Comparison of ENCODE assay signal across 22 mouse cellular contexts in the genomic region with DNA sequence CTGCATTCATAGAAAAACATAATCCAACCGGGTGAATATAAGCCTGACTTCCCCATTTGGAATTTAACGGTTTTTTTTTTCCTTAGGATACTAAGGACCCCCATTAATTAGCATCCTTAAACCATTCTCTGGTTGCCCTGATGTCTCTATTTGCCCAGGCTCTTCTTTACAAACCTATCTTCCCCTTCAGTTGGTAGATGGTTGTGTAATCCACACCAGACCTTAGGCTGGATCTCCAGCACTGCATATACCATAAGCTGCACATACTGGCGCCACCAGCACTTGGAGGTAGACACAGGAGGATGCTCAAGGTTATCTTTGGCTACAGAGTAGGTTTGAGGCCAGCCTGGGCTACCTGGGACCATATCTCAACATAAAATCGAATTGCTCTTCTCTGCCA.
DNase-seq lines count a peak whose midpoint lies in the region; ATAC-seq and TF ChIP-seq lines count a peak whose summit lies in the region.
"Had no signal": no experiment of that assay in that cellular context is flagged by ENCODE, and none has a peak within 500 bp of the region (broad histone marks: within the 10 kb centered on the region; RNA-seq: fewer than 3 reads in every experiment).

No protein-coding gene starts in this region.

- intact Hi-C loops in heart, adult 2 months (cut with DNase I): no loop called here
- intact Hi-C loops in gastrocnemius, postnatal 36 days (cut with DNase I): no loop called here

- H3K4me1 ChIP-seq in heart, adult 2 months (ENCODE audit: control insufficient read depth, insufficient read depth, low read length): no peaks in the 10 kb centered on the region
- H3K4me1 ChIP-seq: embryonic facial prominence, embryonic 10.5 days; embryonic facial prominence, embryonic 12.5 days; forebrain, embryonic 13.5 days; forebrain, embryonic 15.5 days had no signal

- no peak overlapping the region for H3K9ac ChIP-seq in heart, adult 2 months (ENCODE audit: low read depth, low read length)
- H3K9ac ChIP-seq: embryonic facial prominence, embryonic 12.5 days; forebrain, embryonic 13.5 days; forebrain, embryonic 15.5 days had no signal

- H3K27ac ChIP-seq in heart, adult 2 months: no peak overlapping the region
- H3K27ac ChIP-seq: embryonic facial prominence, embryonic 10.5 days; embryonic facial prominence, embryonic 12.5 days; forebrain, embryonic 13.5 days; forebrain, embryonic 15.5 days had no signal

- WGBS in heart, adult 2 months: 78% methylated on average over 4 of the region's 4 CpGs

- H3K79me2 ChIP-seq in heart, adult 2 months (replicated peaks; ENCODE audit: control insufficient read depth, insufficient read depth, low read length): no peaks in the 10 kb centered on the region

- no peaks in the 10 kb centered on the region for H3K36me3 ChIP-seq in heart, adult 2 months (ENCODE audit: control insufficient read depth, insufficient read depth, low read length)
- H3K36me3 ChIP-seq: embryonic facial prominence, embryonic 10.5 days; embryonic facial prominence, embryonic 12.5 days; forebrain, embryonic 15.5 days; G1E had no signal

- no peaks in the 10 kb centered on the region for H3K27me3 ChIP-seq in heart, adult 2 months (ENCODE audit: control insufficient read depth, insufficient read depth, low read length)
- H3K27me3 ChIP-seq: embryonic facial prominence, embryonic 12.5 days; forebrain, embryonic 13.5 days; forebrain, embryonic 15.5 days had no signal

- ATAC-seq in granulocyte monocyte progenitor cell, adult 5-6 weeks (replicated peaks; ENCODE audit: poor library complexity, severe bottlenecking): peak; percentile 68
- peak; percentile 54 for ATAC-seq in megakaryocyte progenitor cell, adult 5-6 weeks (replicated peaks; ENCODE audit: poor library complexity)
- ATAC-seq: activated CD4-positive, CD25-positive, alpha-beta regulatory T cell, adult 4 months; CD4-positive, CD25-positive, alpha-beta regulatory T cell, adult 4 months; forebrain, embryonic 13.5 days; forebrain, embryonic 15.5 days; Patski had no signal

- peak; percentile 28 for DNase-seq in heart, adult 11 months
- no peak for DNase-seq in heart, adult 2 months
- no peak for DNase-seq in gastrocnemius, postnatal 36 days
- DNase-seq: adrenal gland, adult 8-10 months; adrenal gland, postnatal 14 days; adrenal gland, postnatal 36 days; B cell, adult 2 months; cerebellum, adult 11-12 months; cerebellum, adult 2 months; cerebellum, adult 9-10 months; cerebellum, postnatal 10 days; cerebellum, postnatal 25 days had no signal

- no peak overlapping the region for H3K4me3 ChIP-seq in heart, adult 2 months
- H3K4me3 ChIP-seq: embryonic facial prominence, embryonic 10.5 days; embryonic facial prominence, embryonic 12.5 days; forebrain, embryonic 13.5 days; forebrain, embryonic 15.5 days had no signal

- no peak for TF ChIP-seq CTCF in heart, adult 2 months (IDR thresholded peaks at IDR 0.05)

- TF ChIP-seq EP300 in heart, adult 2 months (IDR thresholded peaks at IDR 0.05; ENCODE audit: insufficient read depth, low read depth, low read length): no peak

- TF ChIP-seq POLR2A in heart, adult 2 months (IDR thresholded peaks at IDR 0.05; ENCODE audit: insufficient read depth, low read depth, low read length): no peak
